Mouse (Mus musculus): Measurements from ENCODE around the gene Gm20708.

- TF ChIP-seq CTCF (IDR thresholded peaks at IDR 0.05; ENCODE audit: insufficient read depth, low read depth, low read length) (no peak), POLR2A (IDR thresholded peaks at IDR 0.05; ENCODE audit: insufficient read depth, low read depth, low read length) (no peak)
Measured at GRCm38 (mm10) chr11:117839021-117839420, 29.6 kb downstream of the Gm20708 start.
